Comparison of ENCODE assay signal across 8 mouse cellular contexts in genomic region chr14:47086743-47087142, GRCm38 (mm10).
DNase-seq lines count a peak whose midpoint lies in the region; ATAC-seq lines count a peak whose summit lies in the region.

No protein-coding gene starts in this region.

- peak overlapping the region; percentile 32 for H3K4me3 ChIP-seq in heart, embryonic 15.5 days
- H3K4me3 ChIP-seq in liver, embryonic 15.5 days (replicated peaks) = peak overlapping the region; percentile 26
- peak overlapping the region; percentile 32 for H3K4me3 ChIP-seq in neural tube, embryonic 13.5 days

- 3% methylated on average over 16 of the region's 16 CpGs for WGBS in heart, embryonic 15.5 days
- 3% methylated on average over 16 of the region's 16 CpGs for WGBS in liver, embryonic 15.5 days (ENCODE audit: insufficient replicate concordance)
- WGBS in neural tube, embryonic 13.5 days = 3% methylated on average over 16 of the region's 16 CpGs

- H3K4me1 ChIP-seq in heart, embryonic 15.5 days (replicated peaks) = peaks cover 60% of the 10 kb centered on the region
- peaks cover 12% of the 10 kb centered on the region for H3K4me1 ChIP-seq in liver, embryonic 15.5 days (replicated peaks)
- H3K4me1 ChIP-seq in neural tube, embryonic 13.5 days (replicated peaks) = peaks cover 12% of the 10 kb centered on the region

- no peaks in the 10 kb centered on the region for H3K9me3 ChIP-seq in heart, embryonic 15.5 days (replicated peaks)
- H3K9me3 ChIP-seq in liver, embryonic 15.5 days (replicated peaks) = no peaks in the 10 kb centered on the region
- H3K9me3 ChIP-seq in neural tube, embryonic 13.5 days = no peaks in the 10 kb centered on the region

- peak; percentile 91 for ATAC-seq in CD4-positive, CD25-positive, alpha-beta regulatory T cell, adult 4 months
- ATAC-seq in erythroid progenitor cell, adult 5-6 weeks (replicated peaks; ENCODE audit: low FRiP score, poor library complexity, severe bottlenecking) = peak; percentile 57
- ATAC-seq in heart, embryonic 15.5 days (replicated peaks; ENCODE audit: insufficient number of reproducible peaks, insufficient read depth, low FRiP score, low read depth) = peak; percentile 37
- ATAC-seq in liver, embryonic 15.5 days (ENCODE audit: insufficient read depth) = no peak
- peak; percentile 93 for ATAC-seq in neural tube, embryonic 13.5 days (ENCODE audit: low read depth)

- peak overlapping the region; percentile 77 for H3K27ac ChIP-seq in heart, embryonic 15.5 days
- no peak overlapping the region for H3K27ac ChIP-seq in liver, embryonic 15.5 days (replicated peaks)
- no peak overlapping the region for H3K27ac ChIP-seq in neural tube, embryonic 13.5 days (replicated peaks)

- peaks cover 9% of the 10 kb centered on the region; the same call in 1 of the 2 replicates for H3K36me3 ChIP-seq in heart, embryonic 15.5 days
- H3K36me3 ChIP-seq in liver, embryonic 15.5 days (replicated peaks) = no peaks in the 10 kb centered on the region
- H3K36me3 ChIP-seq in neural tube, embryonic 13.5 days = no peaks in the 10 kb centered on the region

- peak overlapping the region; percentile 63 for H3K4me2 ChIP-seq in heart, embryonic 15.5 days
- peak overlapping the region; percentile 68 for H3K4me2 ChIP-seq in liver, embryonic 15.5 days
- peak overlapping the region; percentile 69 for H3K4me2 ChIP-seq in neural tube, embryonic 13.5 days

- DNase-seq in brain, embryonic 18.5 days (ENCODE audit: low read depth, low spot score) = peak; percentile 57
- DNase-seq in kidney, postnatal 25 days = peak; percentile 81 to 85
- peak; percentile 48 for DNase-seq in telencephalon, adult 2 months (ENCODE audit: low read depth, low spot score)

- peak overlapping the region; percentile 44; the same call in 1 of the 2 replicates for H3K9ac ChIP-seq in heart, embryonic 15.5 days
- H3K9ac ChIP-seq in liver, embryonic 15.5 days = no peak overlapping the region
- peak overlapping the region; percentile 69 for H3K9ac ChIP-seq in neural tube, embryonic 13.5 days

- H3K27me3 ChIP-seq in heart, embryonic 15.5 days = no peaks in the 10 kb centered on the region
- H3K27me3 ChIP-seq in liver, embryonic 15.5 days = no peaks in the 10 kb centered on the region; the same call in none of the 2 replicates
- no peaks in the 10 kb centered on the region for H3K27me3 ChIP-seq in neural tube, embryonic 13.5 days
